Mouse (Mus musculus): ENCODE measurements around the gene Prpf8.
A peak's percentile ranks its signal among the peaks of the same experiment; 100 is the strongest.

Gene Prpf8

DNA sequence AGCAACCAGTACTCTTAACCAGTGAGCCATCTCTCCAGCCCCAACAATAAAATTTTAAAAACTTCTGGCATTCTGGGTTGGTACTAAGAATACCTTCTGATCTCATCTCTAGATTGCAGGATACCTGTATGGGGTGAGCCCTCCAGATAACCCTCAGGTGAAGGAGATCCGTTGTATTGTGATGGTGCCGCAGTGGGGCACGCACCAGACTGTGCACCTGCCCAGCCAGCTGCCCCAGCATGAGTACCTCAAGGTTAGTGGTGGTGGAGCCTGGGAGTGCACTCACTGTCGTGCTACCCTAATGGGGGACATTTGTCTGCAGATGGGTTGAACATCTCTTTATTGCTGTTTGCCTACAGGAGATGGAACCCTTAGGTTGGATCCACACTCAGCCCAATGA, 21.5 kb downstream of the Prpf8 start:
- no peak for DNase-seq (ENCODE audit: inconsistent ontology term)

DNA sequence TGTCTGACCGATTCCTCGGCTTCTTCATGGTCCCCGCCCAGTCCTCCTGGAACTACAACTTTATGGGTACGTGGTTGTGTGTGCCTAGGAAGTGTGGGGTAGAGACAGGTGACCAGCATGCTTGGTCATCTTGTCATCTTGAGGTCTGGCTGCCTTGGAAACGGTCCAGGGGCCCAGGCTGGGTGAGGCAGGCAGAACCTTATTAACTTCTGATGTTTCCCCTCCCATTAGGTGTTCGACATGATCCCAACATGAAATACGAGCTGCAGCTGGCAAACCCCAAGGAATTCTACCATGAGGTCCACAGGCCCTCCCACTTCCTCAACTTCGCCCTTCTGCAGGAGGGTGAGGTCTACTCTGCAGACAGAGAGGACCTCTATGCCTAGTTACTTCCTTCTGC, 22.3 kb downstream of the Prpf8 start:
- no peak for DNase-seq (ENCODE audit: inconsistent ontology term)

DNA sequence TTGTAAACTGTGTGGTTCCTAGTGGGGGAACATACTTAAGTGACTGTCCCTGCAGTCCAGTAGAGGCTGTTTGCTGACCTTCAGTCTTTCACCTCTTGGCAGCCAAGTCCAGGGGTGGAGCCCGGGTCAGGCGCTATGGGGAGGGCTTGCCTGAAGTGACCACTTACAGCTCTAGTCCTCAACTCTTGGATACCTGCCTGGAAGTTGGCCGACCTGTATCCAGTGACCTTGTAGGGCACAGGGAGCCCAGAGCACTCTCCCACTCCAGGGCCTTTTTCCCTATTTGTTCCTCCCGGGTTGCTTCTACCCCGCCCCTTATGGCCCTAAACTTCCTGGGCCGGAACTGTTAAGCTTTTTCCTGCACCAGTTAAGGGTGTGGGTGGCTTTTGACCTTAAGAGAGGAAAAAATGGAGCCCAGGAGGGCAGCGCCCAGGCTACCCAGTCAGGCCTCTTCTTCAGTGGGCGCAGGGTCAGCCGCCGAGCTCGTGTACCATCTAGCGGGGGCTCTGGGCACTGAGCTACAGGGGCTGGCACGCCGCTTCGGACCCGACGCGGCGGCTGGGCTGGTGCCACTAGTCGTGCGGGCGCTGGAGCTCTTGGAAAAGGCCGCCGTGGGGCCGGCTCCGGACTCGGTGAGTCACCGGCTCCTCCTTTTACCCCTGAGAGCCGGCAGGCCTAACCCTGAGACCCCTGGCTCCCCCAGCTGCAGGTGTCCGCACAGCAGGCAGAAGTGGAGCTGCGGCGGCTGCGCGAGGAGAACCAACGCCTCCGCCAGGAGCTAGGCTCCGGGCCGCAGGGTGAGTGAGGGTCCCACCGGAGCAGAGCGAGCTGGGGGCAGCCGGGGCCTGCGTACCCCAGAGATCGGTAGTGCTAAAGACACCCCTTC, 23.4 kb downstream of the Prpf8 start, which contains the start of gene Rilp:
Gene Rilp, plus strand, starts transcription at position 354 of the 886 bp plus-strand sequence.
- DNase-seq (ENCODE audit: inconsistent ontology term): peak; percentile 93

DNA sequence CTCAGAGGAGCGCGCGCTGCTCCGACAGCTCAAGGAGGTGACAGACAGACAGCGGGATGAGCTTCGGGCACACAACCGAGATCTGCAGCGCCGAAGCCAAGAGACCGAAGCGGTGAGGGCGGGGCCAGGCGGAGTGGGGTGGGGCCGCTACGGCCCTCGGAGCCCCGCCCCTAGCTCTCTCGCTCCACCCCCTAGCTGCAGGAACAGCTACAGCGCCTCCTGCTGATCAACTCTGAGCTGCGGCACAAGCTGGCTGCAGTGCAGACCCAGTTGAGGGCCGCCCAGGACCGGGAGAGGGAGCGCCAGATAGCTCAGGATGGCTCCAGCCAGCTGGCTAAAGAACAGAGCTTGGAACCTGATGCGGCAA, 24.0 kb downstream of the Prpf8 start:
- DNase-seq (ENCODE audit: inconsistent ontology term): peak; percentile 94

DNA sequence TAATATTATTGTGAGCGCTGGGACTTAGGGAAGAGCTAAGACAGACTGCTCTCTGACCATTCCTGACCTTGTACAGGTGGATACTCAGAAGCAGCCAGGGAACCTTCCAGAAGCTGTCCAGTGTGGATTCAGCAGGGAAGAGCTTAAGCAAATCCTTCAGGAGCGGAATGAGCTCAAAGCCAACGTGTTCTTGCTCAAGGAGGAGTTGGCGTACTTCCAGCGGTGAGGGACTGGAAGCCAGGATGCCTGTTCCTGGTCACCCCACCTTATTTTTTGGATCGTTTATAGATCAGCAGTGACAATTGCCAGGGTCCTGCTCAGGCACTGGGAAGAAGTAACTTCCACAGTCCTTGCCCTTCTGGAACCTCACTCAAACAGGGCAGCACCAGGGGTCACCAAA, 24.6 kb downstream of the Prpf8 start:
- DNase-seq (ENCODE audit: inconsistent ontology term): no peak

DNA sequence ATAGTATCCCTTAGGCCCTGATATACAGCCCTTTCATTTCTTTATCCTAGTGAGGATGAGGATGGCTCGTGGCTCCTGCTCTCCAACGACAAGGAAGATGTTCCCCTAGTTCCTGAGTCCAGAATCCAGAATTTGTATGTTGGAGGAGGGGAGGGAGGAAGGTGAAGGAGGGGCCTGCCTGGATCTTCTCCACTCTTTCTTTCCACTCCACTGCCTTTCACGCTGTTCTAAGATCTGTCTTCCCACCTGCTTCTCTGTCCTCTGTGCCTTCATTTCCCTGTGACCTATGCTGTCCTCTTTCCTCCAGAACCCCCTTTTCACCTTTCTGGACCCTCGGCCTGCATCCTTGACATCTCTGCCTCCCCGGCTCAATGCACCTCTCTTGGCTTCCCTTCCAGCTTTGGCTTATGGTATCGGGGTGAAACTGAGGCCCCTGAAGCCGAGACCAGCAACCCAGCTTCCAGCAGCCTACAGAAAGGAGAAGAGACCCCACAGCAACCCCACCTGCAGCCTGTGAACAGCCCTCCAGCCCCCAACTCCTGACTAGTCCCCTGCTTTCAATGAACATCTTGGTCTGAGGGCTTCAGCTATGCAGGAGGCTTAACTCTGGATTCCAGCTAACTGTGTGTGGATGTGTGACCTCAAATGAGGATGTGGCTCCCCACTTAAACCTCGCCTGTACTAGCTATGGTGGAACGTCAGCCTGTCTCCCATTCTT, 25.8 kb downstream of the Prpf8 start:
- DNase-seq (ENCODE audit: inconsistent ontology term): no peak

DNA sequence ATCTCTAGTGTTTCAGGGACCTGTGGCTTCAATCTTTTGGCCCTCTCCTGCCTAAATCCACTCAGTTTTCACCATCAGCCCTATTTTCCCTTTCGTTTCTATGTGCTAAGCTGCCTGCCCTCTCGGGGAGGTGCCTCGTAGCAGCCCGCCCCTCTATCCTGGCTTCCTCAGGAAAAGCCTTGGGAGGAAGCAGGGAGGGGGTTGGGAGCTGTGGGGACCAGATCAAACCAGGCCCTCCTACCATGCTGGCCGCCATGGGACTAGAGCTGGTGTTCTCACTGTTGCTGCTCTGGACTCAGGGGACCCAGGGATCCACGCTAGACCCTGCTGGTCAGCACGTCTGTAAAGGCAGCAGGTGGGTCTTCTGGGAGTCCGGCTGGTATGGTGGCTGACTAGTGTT, 26.7 kb downstream of the Prpf8 start, which contains the start of gene Scarf1:
Gene Scarf1, plus strand, starts transcription at position 205 of the 400 bp plus-strand sequence.
- no peak for DNase-seq (ENCODE audit: inconsistent ontology term)

DNA sequence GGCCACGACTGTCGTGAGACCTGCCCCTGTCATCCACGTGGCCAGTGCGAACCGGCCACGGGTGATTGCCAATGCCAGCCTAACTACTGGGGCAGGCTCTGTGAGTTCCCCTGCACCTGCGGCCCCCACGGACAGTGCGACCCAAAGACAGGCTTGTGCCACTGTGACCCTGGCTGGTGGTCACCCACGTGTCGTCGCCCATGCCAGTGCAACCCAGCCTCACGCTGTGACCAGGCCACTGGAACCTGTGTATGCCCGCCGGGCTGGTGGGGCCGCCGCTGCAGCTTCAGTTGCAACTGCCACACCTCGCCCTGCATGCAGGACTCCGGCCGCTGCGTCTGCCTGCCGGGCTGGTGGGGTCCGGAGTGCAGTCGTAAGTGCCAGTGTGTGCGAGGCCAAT, 28.6 kb downstream of the Prpf8 start:
- DNase-seq (ENCODE audit: inconsistent ontology term): no peak

DNA sequence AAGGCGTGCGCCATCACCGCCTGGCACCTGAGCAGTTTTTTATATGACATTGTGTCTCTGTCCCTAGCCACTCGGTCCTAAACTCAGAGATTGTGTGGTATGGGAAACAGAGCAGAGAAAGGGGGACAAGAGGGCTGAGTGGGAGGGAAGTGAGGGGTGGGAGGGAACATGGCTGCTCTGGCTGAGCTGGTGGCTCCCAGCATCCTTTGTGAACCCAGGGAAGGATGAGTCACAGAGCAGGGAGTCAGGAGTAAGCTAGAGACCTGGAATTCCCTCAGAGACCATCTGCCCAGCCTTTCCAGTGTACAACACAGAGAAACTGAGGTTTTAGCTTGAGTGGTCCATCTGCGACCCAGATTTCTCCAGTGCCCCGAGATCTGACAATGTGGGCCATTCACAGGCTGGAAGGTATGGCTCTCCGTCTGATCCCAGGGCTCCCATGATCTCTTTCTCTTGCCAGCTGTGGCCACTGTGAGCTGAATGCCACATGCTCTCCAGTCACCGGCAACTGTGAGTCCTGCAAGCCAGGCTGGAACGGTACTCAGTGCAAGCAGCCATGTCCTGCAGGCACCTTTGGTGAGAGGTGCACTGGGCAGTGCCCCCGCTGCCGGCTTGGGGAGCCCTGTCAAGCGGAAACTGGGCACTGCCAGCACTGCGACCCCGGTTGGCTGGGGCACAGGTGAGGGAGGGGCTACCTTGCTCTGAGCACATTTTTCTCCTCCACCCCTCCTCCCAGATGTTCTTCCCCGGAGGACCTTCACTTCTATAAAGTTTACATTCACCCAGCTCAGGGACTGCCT, 33.4 kb downstream of the Prpf8 start:
- DNase-seq (ENCODE audit: inconsistent ontology term): peak; percentile 51

DNA sequence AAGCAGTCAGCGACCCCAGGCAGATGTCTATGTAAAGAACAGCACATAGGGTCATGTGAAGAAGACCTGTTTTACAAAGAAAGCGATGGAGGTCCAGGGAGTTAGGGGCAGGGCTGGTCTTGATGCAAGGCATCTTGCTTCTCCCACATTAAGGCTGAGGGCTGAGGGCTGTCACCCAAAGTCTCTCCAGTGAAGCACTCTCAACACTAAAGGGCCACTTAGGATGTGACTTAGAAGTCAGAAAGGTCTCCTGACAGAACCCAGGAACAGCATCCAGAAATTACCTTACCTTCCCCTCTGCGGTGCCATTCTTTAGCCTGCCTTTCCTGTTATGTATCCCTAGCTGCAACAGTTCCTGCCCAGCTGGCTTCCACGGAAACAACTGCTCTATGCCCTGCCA, 35.0 kb downstream of the Prpf8 start:
- no peak for DNase-seq (ENCODE audit: inconsistent ontology term)

DNA sequence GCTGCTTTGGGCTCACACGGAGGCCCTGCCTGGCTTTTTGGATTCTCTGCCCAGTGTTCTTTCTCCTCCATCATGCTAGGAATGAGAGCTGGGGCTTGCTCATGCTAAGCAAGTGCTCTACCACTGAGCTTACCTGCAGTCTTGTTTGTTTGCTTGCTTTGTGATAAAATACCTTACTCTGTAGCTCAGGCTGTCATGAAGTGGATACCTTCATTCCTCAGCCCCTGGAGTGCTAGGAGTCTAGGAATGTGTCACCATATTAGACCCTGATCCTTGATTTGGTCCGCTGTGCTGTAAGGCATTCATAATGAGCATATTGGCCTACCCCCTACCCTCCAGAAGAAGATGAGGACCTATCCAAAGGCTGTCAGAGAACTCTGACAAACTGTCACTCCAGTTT, 36.2 kb downstream of the Prpf8 start:
- no peak for DNase-seq (ENCODE audit: inconsistent ontology term)

DNA sequence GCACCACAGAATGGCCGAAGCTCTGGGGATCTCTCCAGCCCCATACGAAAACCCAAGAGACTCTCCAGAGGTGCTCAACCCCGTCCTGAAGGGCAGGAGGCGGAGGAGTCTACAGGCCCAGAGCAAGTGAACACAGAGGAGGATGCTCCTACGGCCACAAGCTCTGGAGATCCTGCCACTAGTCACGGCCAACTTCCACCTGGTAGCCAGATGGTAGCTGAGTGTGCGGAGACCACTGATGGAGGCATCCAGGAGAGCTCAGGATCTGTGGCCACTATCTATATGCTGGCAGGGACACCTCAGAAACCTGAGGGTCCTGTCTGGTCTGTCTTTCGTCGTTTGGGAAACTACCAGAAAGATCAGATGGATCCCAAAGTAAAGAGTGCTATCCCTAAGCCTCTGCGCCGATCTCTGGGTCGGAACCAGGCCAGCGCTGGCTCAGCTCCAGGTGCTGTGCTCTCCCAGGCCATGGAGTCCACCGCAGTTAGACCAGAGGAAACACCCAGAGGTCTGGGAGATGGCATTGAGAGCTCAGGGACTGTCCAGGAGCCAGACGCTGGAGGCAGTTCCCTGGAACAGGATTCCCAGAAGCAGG, 39.0 kb downstream of the Prpf8 start:
- no peak for DNase-seq (ENCODE audit: inconsistent ontology term)

DNA sequence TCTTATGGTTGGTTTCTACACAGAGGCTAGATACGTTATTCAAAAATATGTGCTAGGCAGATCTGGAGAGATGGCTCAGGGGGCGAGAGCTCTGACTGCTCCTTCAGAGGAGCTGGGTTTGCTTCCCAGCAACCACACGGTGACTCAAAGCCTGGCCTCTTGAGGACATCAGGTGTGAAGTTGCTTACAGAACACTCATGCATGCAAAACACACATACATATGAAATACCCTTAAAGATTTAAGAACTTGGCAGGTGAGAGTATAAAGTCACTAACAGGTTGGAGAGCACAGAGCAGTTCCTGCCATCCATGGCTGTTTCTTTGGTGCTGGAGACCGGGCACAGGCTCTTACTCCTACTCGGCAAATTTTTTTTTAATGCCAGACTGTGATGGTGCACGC, 40.3 kb downstream of the Prpf8 start:
- DNase-seq (ENCODE audit: inconsistent ontology term): no peak

DNA sequence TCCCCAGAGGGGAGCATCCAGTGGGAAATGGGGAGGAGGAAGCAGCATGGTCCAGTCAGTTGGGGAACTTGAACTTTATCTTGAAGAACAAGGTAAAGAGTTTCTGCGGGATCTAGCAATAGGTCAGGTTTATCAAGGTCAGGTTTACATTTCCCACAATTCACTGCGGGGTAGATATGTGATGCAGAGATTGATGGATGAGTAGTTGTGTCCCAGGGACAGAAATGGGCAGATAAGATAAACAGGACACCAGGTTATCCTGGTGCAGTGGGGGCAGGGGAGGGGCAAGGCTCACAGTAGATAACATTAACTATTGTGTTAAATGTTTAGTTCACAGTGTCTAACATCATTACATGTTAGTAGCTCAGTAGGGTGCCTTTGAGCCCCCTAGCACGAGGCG, 43.2 kb downstream of the Prpf8 start:
- DNase-seq (ENCODE audit: inconsistent ontology term): no peak

DNA sequence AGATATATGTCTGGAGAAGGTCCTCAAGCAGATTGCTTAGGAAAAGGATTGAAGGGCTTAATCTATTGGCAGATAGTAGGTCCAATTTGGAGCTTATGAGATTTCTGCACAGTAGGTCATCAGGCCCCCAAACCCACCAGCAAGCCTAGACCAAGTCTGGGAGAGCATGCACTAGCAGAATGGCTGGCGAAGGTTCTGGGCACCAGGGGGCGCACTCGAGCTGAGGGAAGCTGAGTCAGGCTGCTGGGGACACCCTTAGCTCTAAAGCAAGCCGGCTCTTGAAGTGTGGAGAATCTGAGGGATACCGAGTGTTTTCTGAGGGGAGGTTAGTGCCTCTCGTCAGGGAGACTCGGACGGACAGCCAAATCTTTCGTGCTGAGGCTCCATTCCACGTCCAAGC, 43.7 kb downstream of the Prpf8 start:
- DNase-seq (ENCODE audit: inconsistent ontology term): peak; percentile 91

DNA sequence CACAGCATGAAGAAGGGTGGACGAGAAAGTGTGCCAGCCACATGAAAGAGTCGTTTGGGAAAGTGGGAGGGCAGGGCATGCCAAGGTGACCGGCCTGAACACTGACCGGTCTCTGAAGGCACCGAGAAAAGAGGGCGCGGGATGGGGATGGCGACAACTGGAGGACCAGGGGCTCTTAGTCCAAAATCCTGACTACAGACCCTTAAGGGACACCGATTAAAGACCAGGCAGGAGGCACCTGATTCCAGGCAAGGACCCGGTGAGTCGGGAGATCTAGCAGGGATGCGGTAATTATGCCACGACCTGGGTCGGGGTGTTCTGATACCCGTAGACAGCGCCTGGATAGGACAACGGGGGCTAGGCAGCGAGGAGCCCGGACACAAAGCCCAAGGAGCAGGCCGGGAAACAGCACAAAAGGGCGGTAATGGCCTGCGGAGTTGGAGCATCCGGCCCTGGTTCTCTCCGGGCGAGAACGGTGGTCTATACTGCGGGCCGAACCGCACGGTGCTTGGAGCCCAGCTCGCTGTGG, 44.3 kb downstream of the Prpf8 start:
- DNase-seq (ENCODE audit: inconsistent ontology term): peak; percentile 60

DNA sequence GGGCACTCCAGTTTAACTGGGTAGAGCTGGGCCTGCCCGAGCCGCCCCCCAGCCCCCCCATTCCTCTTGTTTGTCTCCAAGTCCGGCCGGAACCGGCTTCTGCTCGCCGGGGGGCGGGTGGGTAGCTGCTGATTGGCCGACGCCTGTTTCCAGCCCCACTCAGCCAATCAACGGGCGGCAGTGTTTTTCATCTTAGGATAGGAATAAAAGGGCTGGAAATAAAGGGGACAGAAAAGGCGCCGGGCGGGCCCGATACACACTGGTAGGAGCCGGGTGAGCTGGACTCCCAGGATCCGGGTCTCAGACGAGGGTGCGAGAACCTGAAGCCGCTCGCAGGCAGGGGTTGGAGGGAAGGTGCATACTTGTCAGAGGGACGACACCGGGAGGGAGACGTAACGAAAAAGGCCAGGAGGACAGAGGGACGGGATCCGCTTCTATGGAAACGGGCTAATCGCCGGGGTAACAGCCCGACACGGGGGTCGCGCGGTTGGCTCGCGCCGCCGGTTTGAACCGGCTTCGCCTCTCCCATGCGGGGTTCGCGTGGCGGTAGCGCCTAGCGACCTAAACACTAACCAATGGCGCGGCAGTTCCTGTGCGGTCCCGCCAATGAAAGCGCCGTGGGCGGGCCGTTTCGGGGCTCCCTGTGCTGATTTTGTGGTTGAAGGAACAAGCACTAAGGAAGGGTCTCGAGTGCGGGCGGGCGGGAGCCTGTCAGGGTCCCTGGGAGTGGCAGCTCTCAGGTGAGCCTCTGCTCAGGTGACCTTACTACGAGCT, 45.0 kb downstream of the Prpf8 start, which contains the start of gene Slc43a2:
Gene Slc43a2, plus strand, starts transcription at position 226 of the 774 bp plus-strand sequence.
- peak; percentile 99 for DNase-seq (ENCODE audit: inconsistent ontology term)

DNA sequence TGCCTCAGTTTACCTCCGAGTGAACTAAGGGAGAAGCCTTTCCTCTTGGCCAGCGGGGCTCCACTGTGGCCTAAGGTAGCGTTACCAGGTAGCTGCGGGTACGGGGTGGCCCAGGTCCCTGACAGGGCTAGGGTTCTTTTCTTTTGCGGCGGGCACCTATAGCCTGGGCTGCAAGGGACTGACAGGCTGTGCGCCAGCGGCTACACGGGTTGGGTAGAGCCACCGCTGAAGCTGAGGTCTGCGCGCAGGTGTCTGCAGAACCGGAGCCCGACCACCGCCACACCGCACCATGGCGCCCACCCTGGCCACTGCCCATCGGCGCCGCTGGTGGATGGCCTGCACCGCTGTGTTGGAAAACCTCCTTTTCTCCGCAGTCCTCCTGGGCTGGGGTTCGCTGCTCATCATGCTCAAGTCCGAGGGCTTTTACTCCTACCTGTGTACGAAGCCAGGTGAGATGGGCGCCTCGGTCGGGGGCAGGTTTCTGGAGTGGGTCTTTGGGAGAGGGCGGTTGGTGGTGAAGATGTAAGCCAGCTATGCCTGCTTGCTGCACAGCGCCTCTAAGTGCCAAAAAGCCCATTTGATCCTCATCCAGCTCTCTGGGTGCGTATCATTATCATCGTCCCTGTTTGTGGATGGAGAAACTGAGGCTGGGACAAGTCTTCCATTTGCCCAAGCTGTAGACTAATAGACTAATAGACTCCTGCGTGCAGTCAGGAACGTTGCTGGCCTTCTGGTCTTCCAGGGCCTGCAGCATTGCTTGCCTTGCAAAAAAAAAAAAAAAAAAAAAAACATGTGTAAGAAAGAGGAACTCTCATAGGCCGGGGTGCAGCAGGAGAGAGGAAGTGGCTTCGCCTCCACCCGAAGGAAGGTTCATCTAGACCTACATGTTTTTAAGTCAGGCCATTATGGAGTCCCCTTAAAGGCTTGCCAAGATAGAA, 46.0 kb downstream of the Prpf8 start:
- DNase-seq (ENCODE audit: inconsistent ontology term): no peak

DNA sequence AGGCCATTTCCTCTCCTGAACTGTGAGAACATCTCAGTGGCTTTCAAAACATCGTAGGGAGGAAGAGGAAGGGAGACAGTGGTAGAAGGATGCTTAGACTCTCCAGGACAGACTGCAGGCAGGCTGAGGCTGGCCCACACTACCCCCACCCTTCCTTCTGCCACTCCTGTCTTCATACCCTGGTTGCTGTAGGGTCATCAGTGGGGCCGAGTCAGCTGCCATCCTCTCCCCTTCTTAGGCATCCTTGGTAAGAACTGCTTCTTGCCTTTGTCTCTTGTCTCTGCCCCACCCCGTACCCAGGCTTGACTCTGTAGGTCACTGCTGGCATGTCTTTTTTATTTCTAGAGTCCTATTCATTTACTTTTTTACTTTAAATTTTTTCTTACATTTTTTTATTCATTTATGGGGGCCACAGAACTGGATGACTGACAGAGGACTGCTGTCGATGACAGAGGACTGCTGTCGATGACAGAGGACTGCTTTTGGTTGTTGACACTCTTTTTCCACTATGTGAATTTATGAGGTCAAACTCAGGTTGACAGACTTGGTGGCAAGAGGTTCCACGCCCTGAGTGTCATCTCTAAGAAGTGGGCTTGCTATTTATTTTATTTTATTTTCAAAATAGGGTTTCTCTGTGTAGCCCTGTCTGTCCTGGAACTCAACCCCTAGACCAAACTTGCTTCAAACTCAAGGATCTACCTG, 46.8 kb downstream of the Prpf8 start:
- DNase-seq (ENCODE audit: inconsistent ontology term): no peak
